Mouse (Mus musculus) intestine, embryonic 14.5 days (tissue): ENCODE results near the gene Lrrk1. TPM values are rescaled to one million over a fixed set of nuclear protein-coding genes. Genes with fewer than 3 reads are reported as not detected.
A peak's percentile ranks its signal among the peaks of the same experiment; 100 is the strongest.

Experiments used
- ATAC-seq: fragments of 200-750 bp; cut with Nextera tagmentation; replicated peaks from 2 replicates; pipeline ENCODE4 v1.8.0; 2017; ENCODE audit warnings: low read depth, moderate number of reproducible peaks, moderate TSS enrichment, moderate library complexity; ENCODE audit not compliant: low FRiP score, low TSS enrichment
- DNase-seq: peaks from one replicate; pipeline ENCODE4 v3.0.0-alpha.2; 2018; ENCODE audit warnings: low spot score
- H3K27ac ChIP-seq: fragments of 300-500 bp; sonication (generic); 2 replicates; pipeline ENCODE4 v1.5.1; 2014; ENCODE audit warnings: low read depth, mild to moderate bottlenecking, control low read depth
- H3K27me3 ChIP-seq: fragments of 300-500 bp; sonication (generic); replicated peaks from 2 replicates; pipeline ENCODE4 v1.6.1; 2014; ENCODE audit warnings: low read length, control low read depth; ENCODE audit not compliant: control insufficient read depth, insufficient read depth
- H3K36me3 ChIP-seq: fragments of 300-500 bp; sonication (generic); 2 replicates; pipeline ENCODE4 v1.6.1; 2014; ENCODE audit warnings: low read length, control low read depth; ENCODE audit not compliant: control insufficient read depth, insufficient read depth
- H3K4me1 ChIP-seq: fragments of 300-500 bp; sonication (generic); replicated peaks from 2 replicates; pipeline ENCODE4 v1.6.1; 2014; ENCODE audit warnings: low read length, control low read depth, mixed read lengths; ENCODE audit not compliant: control insufficient read depth, insufficient read depth
- H3K4me2 ChIP-seq: fragments of 300-500 bp; sonication (generic); 2 replicates; pipeline ENCODE4 v1.6.1; 2014; ENCODE audit warnings: low read length
- H3K4me3 ChIP-seq: fragments of 300-500 bp; sonication (generic); 2 replicates; pipeline ENCODE4 v1.5.1; 2014; ENCODE audit warnings: low read depth, low read length, control low read depth, mixed read lengths
- H3K9ac ChIP-seq: fragments of 300-500 bp; sonication (generic); 2 replicates; pipeline ENCODE4 v1.6.1; 2014; ENCODE audit warnings: mild to moderate bottlenecking, low read length
- H3K9me3 ChIP-seq: fragments of 300-500 bp; sonication (generic); 2 replicates; pipeline ENCODE4 v1.6.1; 2016; ENCODE audit warnings: low read length, control low read depth; ENCODE audit not compliant: control insufficient read depth
- WGBS: fragments of 180-500 bp; shearing (Covaris S2); extraction: QIAGEN DNeasy Blood & Tissue Kit; methylation state at CpG from one replicate; pipeline ENCODE4 v1.1.7; 2014; 5-methylcytosine and 5-hydroxymethylcytosine counted together
- polyA plus RNA-seq: library from polyadenylated mRNA; unstranded; fragments of >200 nt; fragmentation: Nextera tagmentation; extraction: Ambion mirVana; gene quantifications from 2 replicates; pipeline ENCODE4 v1.2.1, GENCODE M21; 2014

Lrrk1 gene
- polyA plus RNA-seq, 1 experiment from 2014 or later: 16.9 TPM

DNA sequence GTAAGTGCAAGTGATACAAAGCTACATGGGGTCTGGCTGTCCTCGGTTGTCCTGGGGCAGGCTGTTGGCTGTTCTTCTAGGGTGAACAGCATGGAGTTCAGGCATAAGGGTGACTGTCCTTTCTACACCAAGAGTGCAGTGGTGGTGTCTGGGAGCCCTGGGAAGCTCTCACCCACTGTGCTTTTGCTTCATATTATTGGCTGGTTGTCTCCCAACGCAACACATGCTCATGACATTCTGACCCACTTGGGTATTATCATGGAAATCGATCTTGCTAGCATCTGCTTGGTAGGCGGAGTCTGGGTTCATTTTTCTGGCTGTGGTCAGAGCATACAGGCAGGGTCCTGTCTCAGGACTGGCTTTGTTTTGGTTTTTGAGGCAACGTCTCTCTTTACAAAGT, 131.7 kb downstream of the Lrrk1 start:
- no peak overlapping the region for H3K4me3 ChIP-seq
- no peak overlapping the region for H3K9ac ChIP-seq
- no peaks in the 10 kb centered on the region for H3K9me3 ChIP-seq
- ATAC-seq: no peak
- 88% methylated on average over 5 of the region's 5 CpGs for WGBS
- H3K4me1 ChIP-seq: 0 out of 2 replicates have a peak, but pooled peaks cover 4% of the 10 kb centered on the region
- no peaks in the 10 kb centered on the region for H3K36me3 ChIP-seq
- no peak overlapping the region for H3K4me2 ChIP-seq
- DNase-seq: no peak
- H3K27me3 ChIP-seq: no peaks in the 10 kb centered on the region
- H3K27ac ChIP-seq: no peak overlapping the region; the same call in 1 of the 2 replicates

DNA sequence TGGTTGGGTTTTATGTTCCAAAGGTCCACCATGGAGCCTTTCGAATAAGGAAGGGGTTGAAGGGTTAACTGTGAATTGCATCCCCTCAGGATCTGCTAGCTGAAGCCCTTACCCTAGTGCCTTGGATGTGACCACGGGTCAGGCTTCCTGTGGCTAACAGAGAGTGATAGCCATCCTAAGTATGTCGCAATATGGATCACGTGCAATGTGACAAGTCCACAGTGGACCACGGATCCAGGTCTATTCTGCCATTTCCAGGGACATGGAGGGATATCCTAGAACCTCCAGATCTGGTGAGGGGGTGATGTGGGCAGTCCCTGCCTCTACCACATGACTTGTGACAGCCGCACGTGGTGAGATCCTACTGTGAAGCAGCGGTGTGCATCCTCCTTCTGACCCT, 133.2 kb downstream of the Lrrk1 start:
- no peak overlapping the region for H3K27ac ChIP-seq
- ATAC-seq: no peak

DNA sequence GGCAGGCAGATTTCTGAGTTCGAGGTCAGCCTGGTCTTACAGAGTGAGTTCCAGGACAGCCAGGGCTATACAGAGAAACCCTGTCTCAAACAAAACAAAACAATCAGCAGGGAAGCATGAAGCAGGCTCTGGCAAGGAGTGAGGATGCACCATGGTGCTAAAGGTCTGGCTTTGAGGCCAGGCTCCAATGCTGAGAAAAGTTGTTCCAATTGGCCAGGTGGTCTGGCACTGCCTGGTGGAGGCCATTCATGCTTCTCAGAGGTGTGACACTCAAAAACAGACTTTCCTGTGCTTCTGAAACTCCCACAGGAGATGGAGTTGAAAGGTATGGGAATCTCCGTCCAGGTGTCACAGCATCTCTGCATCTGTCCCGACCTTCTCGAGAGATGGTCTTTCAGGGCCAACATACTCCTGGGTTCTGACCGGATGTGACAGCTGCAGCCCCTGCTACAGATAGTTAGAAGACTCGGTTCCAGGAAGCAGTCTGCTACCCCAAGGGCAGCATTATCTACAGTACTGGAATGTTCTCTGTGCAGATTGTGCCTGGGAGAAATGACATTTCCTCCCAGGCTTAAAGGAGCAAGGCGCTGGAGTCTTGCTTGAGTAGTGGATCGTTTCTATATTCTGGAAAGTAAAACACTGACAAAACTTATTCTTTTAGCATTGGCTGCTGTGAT, 134.0 kb downstream of the Lrrk1 start:
- H3K27me3 ChIP-seq: no peaks in the 10 kb centered on the region
- ATAC-seq (no peak), DNase-seq (no peak)
- H3K9me3 ChIP-seq: no peaks in the 10 kb centered on the region
- WGBS: 86% methylated on average over 8 of the region's 8 CpGs
- H3K36me3 ChIP-seq: no peaks in the 10 kb centered on the region
- H3K4me3 ChIP-seq: no peak overlapping the region
- no peak overlapping the region for H3K9ac ChIP-seq
- peaks cover 4% of the 10 kb centered on the region; the same call in 1 of the 2 replicates for H3K4me1 ChIP-seq
- H3K4me2 ChIP-seq: no peak overlapping the region
- no peak overlapping the region for H3K27ac ChIP-seq

More for the DNA sequence above, 133.2 kb downstream of the Lrrk1 start:
- Histone ChIP-seq H3K36me3 (no peaks in the 10 kb centered on the region), H3K9me3 (no peaks in the 10 kb centered on the region), H3K4me1 (peaks cover 4% of the 10 kb centered on the region; the same call in 1 of the 2 replicates), H3K9ac (no peak overlapping the region), H3K4me3 (no peak overlapping the region), H3K27me3 (no peaks in the 10 kb centered on the region), H3K4me2 (no peak overlapping the region)
- no peak for DNase-seq
- 87% methylated on average over 8 of the region's 8 CpGs for WGBS

DNA sequence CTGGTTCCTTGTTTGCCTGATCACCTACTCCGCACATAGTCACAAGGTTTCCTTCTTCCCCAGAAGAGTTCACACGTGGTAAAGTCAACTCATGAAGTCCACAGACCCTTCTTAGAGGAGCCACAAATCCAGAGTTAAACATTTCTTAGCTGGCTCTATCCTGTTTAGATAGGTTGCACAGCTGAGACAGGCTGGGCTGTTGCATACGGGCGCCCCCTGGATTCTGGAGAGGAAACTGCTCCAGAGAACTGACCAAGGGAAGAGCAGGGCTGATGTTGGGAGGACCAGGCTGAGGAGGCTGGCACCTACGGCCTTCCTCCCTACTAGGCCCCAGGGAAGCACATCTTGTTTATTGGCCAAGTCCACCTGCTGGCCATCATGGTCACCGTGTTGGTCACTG, 138.1 kb downstream of the Lrrk1 start:
- peak; percentile 67 for ATAC-seq
- Histone ChIP-seq H3K9ac (no peak overlapping the region), H3K9me3 (no peaks in the 10 kb centered on the region), H3K4me3 (no peak overlapping the region), H3K27me3 (no peaks in the 10 kb centered on the region), H3K36me3 (no peaks in the 10 kb centered on the region), H3K4me1 (peaks cover 4% of the 10 kb centered on the region; the same call in 1 of the 2 replicates), H3K4me2 (no peak overlapping the region), H3K27ac (no peak overlapping the region)
- DNase-seq: peak; percentile 78
- WGBS: 29% methylated on average over 6 of the region's 6 CpGs

DNA sequence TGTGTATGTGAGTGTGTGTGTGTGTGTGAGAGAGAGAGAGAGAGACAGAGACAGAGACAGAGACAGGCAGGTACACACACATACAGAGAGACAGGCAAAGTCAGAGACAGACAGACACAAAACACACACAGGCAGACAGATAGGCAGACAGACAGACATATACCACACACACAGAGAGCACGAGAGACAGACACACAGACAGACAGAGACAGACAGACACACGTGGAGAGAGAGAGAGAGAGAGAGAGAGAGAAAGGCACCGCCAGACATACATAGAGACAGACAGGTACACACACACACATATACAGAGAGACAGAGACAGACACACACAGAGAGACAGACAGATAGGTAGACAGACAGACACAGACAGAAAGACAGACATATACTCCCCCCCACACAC, 138.7 kb downstream of the Lrrk1 start:
- DNase-seq: no peak
- Histone ChIP-seq H3K27me3 (no peaks in the 10 kb centered on the region), H3K4me1 (peaks cover 4% of the 10 kb centered on the region; the same call in 1 of the 2 replicates), H3K9ac (no peak overlapping the region), H3K4me3 (no peak overlapping the region), H3K36me3 (no peaks in the 10 kb centered on the region), H3K9me3 (no peaks in the 10 kb centered on the region), H3K4me2 (no peak overlapping the region), H3K27ac (no peak overlapping the region)
- WGBS: 81% methylated on average over 3 of the region's 3 CpGs
- no peak for ATAC-seq

DNA sequence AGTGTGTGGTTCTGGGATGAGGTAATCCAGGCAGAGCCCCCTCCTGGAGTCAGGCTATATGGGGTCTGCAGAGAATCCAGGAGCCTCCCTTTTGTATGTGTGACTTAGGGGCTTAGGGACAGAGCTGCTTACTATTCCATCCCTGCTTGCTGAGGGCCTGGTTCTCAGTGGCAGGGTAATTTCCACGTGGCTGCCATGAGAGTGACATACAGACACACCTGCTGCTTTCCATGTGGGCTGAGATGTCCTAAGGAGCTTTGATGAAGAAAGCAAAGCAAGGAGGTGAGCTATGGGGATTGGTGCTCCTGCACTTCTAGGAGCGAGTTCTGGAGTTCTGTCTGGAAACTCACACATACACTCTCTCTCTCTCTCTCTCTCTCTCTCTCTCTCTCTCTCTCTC, 139.1 kb downstream of the Lrrk1 start:
- Histone ChIP-seq H3K4me2 (no peak overlapping the region), H3K9ac (no peak overlapping the region), H3K9me3 (no peaks in the 10 kb centered on the region), H3K27me3 (no peaks in the 10 kb centered on the region), H3K27ac (no peak overlapping the region), H3K4me1 (peaks cover 4% of the 10 kb centered on the region; the same call in 1 of the 2 replicates), H3K4me3 (no peak overlapping the region), H3K36me3 (no peaks in the 10 kb centered on the region)
- WGBS: 60% methylated on average over 2 of the region's 2 CpGs
- ATAC-seq (no peak), DNase-seq (no peak)

DNA sequence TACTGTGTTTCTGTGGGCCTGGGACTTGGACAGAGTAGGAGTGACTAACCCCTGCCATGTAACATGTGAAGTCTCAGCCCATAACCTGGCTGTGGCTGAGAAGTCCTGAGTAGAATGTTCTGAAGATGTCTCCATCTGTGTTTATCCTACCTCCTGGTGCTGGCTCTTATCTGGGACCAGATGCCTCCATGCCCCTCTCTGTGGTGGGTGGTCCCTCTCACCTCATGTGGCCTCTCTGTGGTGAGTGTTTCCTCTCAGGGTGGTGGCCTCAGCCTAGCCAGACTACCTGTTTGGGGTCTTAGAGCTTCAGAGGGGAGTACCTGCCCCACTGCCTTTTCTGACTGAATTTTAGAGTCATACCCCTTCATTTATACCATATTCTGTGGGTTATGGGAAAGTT, 139.9 kb downstream of the Lrrk1 start:
- no peak for DNase-seq
- Histone ChIP-seq H3K4me3 (no peak overlapping the region), H3K9ac (no peak overlapping the region), H3K4me2 (no peak overlapping the region), H3K27ac (no peak overlapping the region), H3K9me3 (no peaks in the 10 kb centered on the region), H3K27me3 (no peaks in the 10 kb centered on the region), H3K36me3 (no peaks in the 10 kb centered on the region), H3K4me1 (peaks cover 4% of the 10 kb centered on the region; the same call in 1 of the 2 replicates)
- no peak for ATAC-seq

DNA sequence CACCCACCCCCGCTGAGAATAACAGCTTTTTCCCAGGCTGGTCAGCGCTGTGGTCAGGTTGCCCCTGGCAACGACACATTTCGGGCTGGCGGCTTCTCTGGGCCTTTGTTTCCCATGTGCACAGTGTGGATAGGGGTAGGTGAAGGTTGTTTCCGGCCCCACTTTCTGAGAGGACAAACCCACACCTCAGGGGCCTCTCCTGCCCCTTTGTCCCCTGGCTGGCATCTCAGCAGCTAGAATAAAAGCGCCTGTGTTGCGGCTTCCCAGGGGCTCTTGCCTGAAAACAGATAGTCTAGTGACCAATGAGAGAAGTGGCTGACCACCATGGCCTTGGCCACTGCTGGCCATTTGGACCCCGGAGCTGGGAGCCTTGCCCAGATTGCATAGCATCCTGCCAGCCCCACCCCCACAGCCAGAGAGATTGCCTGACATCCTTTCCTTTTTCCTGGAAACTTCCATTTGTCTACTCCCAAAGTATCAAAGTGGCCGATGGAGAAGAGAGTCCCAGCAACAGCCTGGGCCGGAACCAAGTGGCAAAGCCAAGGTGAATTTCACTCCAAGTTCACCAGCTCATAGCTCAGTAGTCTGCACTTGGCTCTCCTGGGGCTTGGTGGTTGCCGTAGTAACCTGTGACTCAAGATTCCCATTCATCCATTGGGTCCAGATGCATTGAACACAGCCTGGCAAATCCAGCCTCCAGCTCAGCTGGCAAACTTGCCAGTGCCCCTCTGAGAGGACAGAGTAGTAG, 140.7 kb downstream of the Lrrk1 start:
- Histone ChIP-seq H3K4me3 (no peak overlapping the region), H3K4me2 (no peak overlapping the region), H3K27me3 (no peaks in the 10 kb centered on the region), H3K9ac (no peak overlapping the region), H3K27ac (no peak overlapping the region), H3K4me1 (peaks cover 4% of the 10 kb centered on the region; the same call in 1 of the 2 replicates), H3K9me3 (no peaks in the 10 kb centered on the region), H3K36me3 (no peaks in the 10 kb centered on the region)
- DNase-seq: no peak
- 67% methylated on average over 12 of the region's 12 CpGs for WGBS
- no peak for ATAC-seq
